Mouse (Mus musculus): ENCODE data around the gene Tjp1.

- no peak for TF ChIP-seq CTCF (IDR thresholded peaks at IDR 0.05; ENCODE audit: low read depth, low read length)
- no peak for TF ChIP-seq POLR2A (IDR thresholded peaks at IDR 0.05; ENCODE audit: insufficient read depth, low read length)
Measured at GRCm38 (mm10) chr7:65359774-65360173, 167.8 kb downstream of the Tjp1 start.
